Mouse (Mus musculus) megakaryocyte, embryonic 14.5 days (primary cell): Measurements from ENCODE around the gene Nutm2.
"Not testable (repeated sequence)": the region's sequence is repeated elsewhere in the genome, so short reads cannot be mapped to it uniquely, and the experiment has no call there.

ENCODE experiments used
- FLI1 ChIP-seq: IDR thresholded peaks from 2 replicates; pipeline ENCODE4 v1.6.1; 2012; ENCODE audit warnings: low read length, inconsistent platforms, mixed read lengths
- GATA1 ChIP-seq: IDR thresholded peaks from 3 replicates; pipeline ENCODE4 v1.6.1; 2012; ENCODE audit warnings: mixed read lengths, low read length, inconsistent platforms, borderline replicate concordance

- not testable (repeated sequence) for TF ChIP-seq GATA1, FLI1
Observed at GRCm38 (mm10) chr13:50488510-50488909, 21.4 kb downstream of the Nutm2 start.
